ENCODE assay signal across 22 mouse cellular contexts in genomic region chr13:96426044-96426443, GRCm38 (mm10). TPM values are rescaled to one million over a fixed set of nuclear protein-coding genes. Genes with fewer than 3 reads are reported as not detected.
DNase-seq lines count a peak whose midpoint lies in the region; ATAC-seq and TF ChIP-seq lines count a peak whose summit lies in the region.
"Had no signal": no experiment of that assay in that cellular context is flagged by ENCODE, and none has a peak within 500 bp of the region (broad histone marks: within the 10 kb centered on the region; RNA-seq: fewer than 3 reads in every experiment).

No protein-coding gene starts in this region.

- no peak for TF ChIP-seq POLR2A in brain, embryonic 14.5 days (IDR thresholded peaks at IDR 0.05; ENCODE audit: borderline replicate concordance, extremely low read depth, insufficient read depth, insufficient read length, poor library complexity, severe bottlenecking)

- H3K4me1 ChIP-seq in forebrain, embryonic 15.5 days = peaks cover 13% of the 10 kb centered on the region
- no peaks in the 10 kb centered on the region for H3K4me1 ChIP-seq in forebrain, embryonic 11.5 days (replicated peaks; ENCODE audit: control insufficient read depth, insufficient read depth, low read length)
- H3K4me1 ChIP-seq: heart, embryonic 12.5 days; limb, embryonic 12.5 days; liver, embryonic 13.5 days; lung, embryonic 15.5 days; midbrain, embryonic 15.5 days; neural tube, embryonic 12.5 days had no signal

- DNase-seq in forebrain, embryonic 11.5 days (ENCODE audit: low spot score) = no peak
- DNase-seq in layer of hippocampus, adult 2 months (ENCODE audit: low spot score in 2 of 2) = peak; percentile 30 to 58
- DNase-seq in layer of hippocampus, postnatal 25 days (ENCODE audit: extremely low spot score in 1 of 2, low spot score in 1 of 2) = no peak
- DNase-seq in brain, embryonic 14.5 days (ENCODE audit: low read depth) = peak; percentile 77
- DNase-seq in retina, embryonic 14.5 days (ENCODE audit: low spot score) = peak; percentile 17
- DNase-seq in cerebellum, adult 9-10 months = no peak
- DNase-seq in natural killer cell, adult 2 months (ENCODE audit: low spot score in 2 of 2) = no peak
- DNase-seq: adrenal gland, postnatal 14 days; cerebellum, adult 9-11 months; embryo, embryonic 11 days; heart, postnatal 4 days; liver, embryonic 13.5 days; thymus, postnatal 4 days had no signal

- WGBS in forebrain, embryonic 15.5 days = 23% methylated on average over 3 of the region's 3 CpGs
- WGBS in forebrain, embryonic 11.5 days = 48% methylated on average over 3 of the region's 3 CpGs

- peak; percentile 87 for ATAC-seq in forebrain, embryonic 15.5 days (replicated peaks)
- no peak for ATAC-seq in forebrain, embryonic 11.5 days (replicated peaks; ENCODE audit: low FRiP score)
- ATAC-seq: activated CD4-positive, CD25-positive, alpha-beta regulatory T cell, adult 4 months; inflammation-experienced regulatory T-cells, adult 6 months; midbrain, embryonic 15.5 days had no signal

- H3K36me3 ChIP-seq in forebrain, embryonic 15.5 days = no peaks in the 10 kb centered on the region
- H3K36me3 ChIP-seq in forebrain, embryonic 11.5 days (ENCODE audit: control insufficient read depth, insufficient read depth, low read length) = no peaks in the 10 kb centered on the region
- H3K36me3 ChIP-seq: heart, embryonic 12.5 days; limb, embryonic 12.5 days; liver, embryonic 13.5 days; lung, embryonic 15.5 days; midbrain, embryonic 15.5 days; neural tube, embryonic 12.5 days had no signal

- no peak for TF ChIP-seq CTCF in layer of hippocampus, adult 2 months (conservative IDR thresholded peaks at IDR 0.05)
- no peak for TF ChIP-seq CTCF in brain, embryonic 14.5 days (IDR thresholded peaks at IDR 0.05; ENCODE audit: borderline replicate concordance, extremely low read depth, insufficient read depth, insufficient read length)

- H3K9me3 ChIP-seq in forebrain, embryonic 15.5 days = no peaks in the 10 kb centered on the region
- H3K9me3 ChIP-seq in forebrain, embryonic 11.5 days (ENCODE audit: control insufficient read depth, low read length) = no peaks in the 10 kb centered on the region
- H3K9me3 ChIP-seq: heart, embryonic 12.5 days; limb, embryonic 12.5 days; liver, embryonic 13.5 days; lung, embryonic 15.5 days; midbrain, embryonic 15.5 days; neural tube, embryonic 12.5 days had no signal

- no peak overlapping the region for H3K4me3 ChIP-seq in forebrain, embryonic 15.5 days
- H3K4me3 ChIP-seq in forebrain, embryonic 11.5 days (ENCODE audit: low read depth, low read length) = no peak overlapping the region
- no peak overlapping the region for H3K4me3 ChIP-seq in layer of hippocampus, adult 2 months
- H3K4me3 ChIP-seq: erythroblast, embryonic 14.5 days; heart, embryonic 12.5 days; limb, embryonic 12.5 days; liver, embryonic 13.5 days; lung, embryonic 15.5 days; midbrain, embryonic 15.5 days; neural tube, embryonic 12.5 days had no signal

- H3K9ac ChIP-seq in forebrain, embryonic 15.5 days (replicated peaks) = no peak overlapping the region
- no peak overlapping the region for H3K9ac ChIP-seq in forebrain, embryonic 11.5 days (ENCODE audit: low read length)
- H3K9ac ChIP-seq: heart, embryonic 12.5 days; limb, embryonic 12.5 days; liver, embryonic 13.5 days; lung, embryonic 15.5 days; midbrain, embryonic 15.5 days; neural tube, embryonic 12.5 days had no signal

- no peak overlapping the region for H3K4me2 ChIP-seq in forebrain, embryonic 15.5 days (replicated peaks)
- H3K4me2 ChIP-seq in forebrain, embryonic 11.5 days (ENCODE audit: low read depth, low read length, severe bottlenecking) = no peak overlapping the region
- H3K4me2 ChIP-seq: heart, embryonic 12.5 days; limb, embryonic 12.5 days; liver, embryonic 13.5 days; lung, embryonic 15.5 days; midbrain, embryonic 15.5 days; neural tube, embryonic 12.5 days had no signal

- no peaks in the 10 kb centered on the region for H3K27me3 ChIP-seq in forebrain, embryonic 15.5 days
- no peaks in the 10 kb centered on the region for H3K27me3 ChIP-seq in forebrain, embryonic 11.5 days (ENCODE audit: control insufficient read depth, insufficient read depth, low read length)
- H3K27me3 ChIP-seq: heart, embryonic 12.5 days; limb, embryonic 12.5 days; liver, embryonic 13.5 days; lung, embryonic 15.5 days; midbrain, embryonic 15.5 days; neural tube, embryonic 12.5 days had no signal

- H3K27ac ChIP-seq in forebrain, embryonic 15.5 days (replicated peaks) = peak overlapping the region; percentile 57
- H3K27ac ChIP-seq in forebrain, embryonic 11.5 days (ENCODE audit: low read depth, low read length) = no peak overlapping the region
- H3K27ac ChIP-seq in layer of hippocampus, adult 2 months = no peak overlapping the region
- H3K27ac ChIP-seq: limb, embryonic 12.5 days; liver, embryonic 13.5 days; lung, embryonic 15.5 days; midbrain, embryonic 15.5 days; neural tube, embryonic 12.5 days had no signal

RNA-seq across cellular contexts. Expression of gene Poc5, which starts 38.0 kb away (rescaled TPM):
- 26.2 and 27.1 TPM in 2 replicates for polyA plus RNA-seq in forebrain, embryonic 15.5 days (2015; fragmentation: Nextera tagmentation; extraction: Ambion mirVana)
- polyA plus RNA-seq in forebrain, embryonic 11.5 days (2014; fragmentation: Nextera tagmentation; extraction: Ambion mirVana) = 25.8 and 27.3 TPM in 2 replicates
- 10 to 100 TPM; 34.5 to 36.5 TPM for total RNA-seq in layer of hippocampus, adult 2 months (2021)
- 10 to 100 TPM; 28.0 to 33.0 TPM for total RNA-seq in layer of hippocampus, postnatal 25 days (2021)
- polyA plus RNA-seq in brain, embryonic 14.5 days (2012; rRNA removed) = 17.2 and 19.8 TPM in 2 replicates

RNA-seq across cellular contexts. Expression of gene Ankdd1b, which starts 45.0 kb away (rescaled TPM):
- polyA plus RNA-seq in forebrain, embryonic 15.5 days (2015; fragmentation: Nextera tagmentation; extraction: Ambion mirVana) = not detected in 2 replicates
- polyA plus RNA-seq in forebrain, embryonic 11.5 days (2014; fragmentation: Nextera tagmentation; extraction: Ambion mirVana) = not detected in 2 replicates
- total RNA-seq in layer of hippocampus, adult 2 months (2021) = under 1 TPM; 0.20 to 0.27 TPM
- total RNA-seq in layer of hippocampus, postnatal 25 days (2021) = not detected
- polyA plus RNA-seq in brain, embryonic 14.5 days (2012; rRNA removed) = 0.04 TPM in 1 of 2 replicates, not detected in the other
- polyA plus RNA-seq: activated CD4-positive, CD25-positive, alpha-beta regulatory T cell, adult 4 months; inflammation-experienced regulatory T-cells, adult 6 months; liver, embryonic 13.5 days; midbrain, embryonic 15.5 days had no signal

Comparison
In these comparisons a context has a peak if more than half of its experiments do, and no peak if none do; other contexts are left out.
1. DNase-seq: peak in layer of hippocampus, adult 2 months (2 of 2), brain, embryonic 14.5 days (single experiment) and retina, embryonic 14.5 days (single experiment); none in forebrain, embryonic 11.5 days (single experiment), layer of hippocampus, postnatal 25 days (0 of 2), cerebellum, adult 9-10 months (single experiment) and natural killer cell, adult 2 months (0 of 2).